Mouse (Mus musculus): ENCODE results near the gene Nnat. TPM values are rescaled to one million over a fixed set of nuclear protein-coding genes. Genes with fewer than 3 reads are reported as not detected.

The Nnat gene
- polyA plus RNA-seq, 1 experiment from 2014 or later = 171 TPM

DNA sequence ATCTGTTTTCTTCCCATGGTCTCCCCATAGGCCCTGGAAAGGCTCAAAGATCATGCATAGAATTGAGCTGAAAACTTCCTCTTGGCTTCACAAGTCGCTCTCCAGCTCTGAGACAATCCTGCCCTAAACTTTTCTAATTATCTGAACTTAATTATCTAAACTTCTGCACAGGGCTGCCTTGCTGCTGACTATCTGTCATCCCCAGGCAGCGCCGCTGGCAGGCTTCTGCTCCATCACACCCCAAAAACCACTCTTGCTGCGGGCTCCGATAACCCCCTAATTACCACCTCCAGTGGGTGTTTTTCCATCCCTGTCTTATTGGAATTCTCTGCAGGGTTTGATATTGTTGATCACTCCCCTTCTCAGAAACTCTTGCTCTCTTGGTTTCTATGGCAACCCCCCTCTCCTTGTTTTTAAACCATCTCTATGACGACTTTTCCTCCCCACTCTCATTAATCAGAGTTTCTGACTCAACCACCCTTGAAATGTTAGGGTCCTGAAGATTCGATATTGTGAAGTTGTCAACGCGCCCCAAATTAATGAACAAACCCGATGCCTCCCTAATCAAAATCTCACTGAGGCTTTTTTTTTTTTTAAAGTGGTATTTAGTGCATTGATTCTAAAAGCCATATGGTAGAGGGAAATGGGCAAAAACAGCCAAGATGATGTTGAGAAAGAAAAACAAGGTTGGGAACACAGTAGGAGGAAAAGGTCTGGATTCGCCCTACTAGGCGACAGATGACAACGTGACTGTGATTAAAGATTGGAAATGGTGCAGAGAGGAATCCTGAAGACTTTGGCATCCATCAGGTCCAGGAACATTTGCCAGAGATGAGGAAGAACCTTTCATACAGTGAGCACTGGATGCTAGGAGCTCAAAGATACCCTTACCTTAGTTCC is 29.6 kb upstream of the Nnat start:
- no peaks in the 10 kb centered on the region for H3K9me3 ChIP-seq (ENCODE audit: control insufficient read depth, low read length)
- DNase-seq (ENCODE audit: low spot score) = no peak
- ATAC-seq (replicated peaks; ENCODE audit: low FRiP score) = peak; percentile 39; the same call in 1 of the 2 replicates
- H3K27me3 ChIP-seq (replicated peaks; ENCODE audit: control insufficient read depth, insufficient read depth, low read length) = peaks cover 10% of the 10 kb centered on the region; the same call in 1 of the 2 replicates
- 58% methylated on average over 13 of the region's 13 CpGs for WGBS
- no peak overlapping the region for H3K4me2 ChIP-seq
- H3K4me1 ChIP-seq (replicated peaks; ENCODE audit: control insufficient read depth, insufficient read depth, low read length) = peaks cover 4% of the 10 kb centered on the region; the same call in 1 of the 2 replicates
- no peaks in the 10 kb centered on the region for H3K36me3 ChIP-seq (ENCODE audit: control insufficient read depth, insufficient read depth, low read length)
- no peak overlapping the region for H3K9ac ChIP-seq (ENCODE audit: low read depth, low read length)
- no peak overlapping the region for H3K27ac ChIP-seq (ENCODE audit: low read depth, low read length)
- no peak overlapping the region for H3K4me3 ChIP-seq (ENCODE audit: low read depth, low read length)

DNA sequence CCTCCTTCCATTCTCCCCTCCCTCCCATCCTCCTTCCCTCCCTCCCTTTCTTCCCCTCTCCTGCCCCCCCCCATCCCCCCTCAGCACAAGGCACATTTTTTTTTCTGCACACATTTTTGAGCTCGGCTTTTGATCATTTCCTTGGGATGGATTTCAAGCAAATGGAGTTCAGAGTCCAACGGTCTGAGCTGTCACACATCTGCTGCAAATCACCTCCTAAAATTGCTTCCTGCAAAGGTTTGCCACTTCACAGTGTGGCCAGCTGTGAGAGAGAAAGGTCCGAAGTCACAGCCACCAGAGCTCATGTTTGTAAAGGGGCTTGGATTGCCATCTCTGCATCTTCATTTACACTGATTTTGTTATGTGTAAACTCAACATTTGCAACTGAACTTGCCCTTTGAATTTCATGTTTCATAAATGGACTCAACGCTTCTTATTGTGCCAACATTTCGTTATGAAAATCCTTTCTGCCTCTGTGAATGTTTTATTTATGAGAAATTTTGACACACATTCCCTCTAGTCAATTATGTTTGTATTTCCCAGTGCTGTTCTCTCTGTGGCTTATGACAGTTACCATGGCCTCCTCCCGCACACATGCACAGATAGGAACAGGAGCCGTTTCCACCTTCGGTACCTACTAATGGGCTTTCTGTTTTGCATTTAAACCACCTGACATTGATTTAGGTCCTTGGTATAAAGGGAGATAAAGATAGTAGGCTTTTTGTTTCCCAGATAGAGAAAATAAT is 28.0 kb upstream of the Nnat start:
- peaks cover 4% of the 10 kb centered on the region; the same call in 1 of the 2 replicates for H3K4me1 ChIP-seq (replicated peaks; ENCODE audit: control insufficient read depth, insufficient read depth, low read length)
- WGBS = 53% methylated on average over 8 of the region's 8 CpGs
- no peaks in the 10 kb centered on the region for H3K36me3 ChIP-seq (ENCODE audit: control insufficient read depth, insufficient read depth, low read length)
- no peak overlapping the region for H3K4me2 ChIP-seq
- DNase-seq (ENCODE audit: low spot score) (no peak), ATAC-seq (replicated peaks; ENCODE audit: low FRiP score) (no peak)
- H3K9ac ChIP-seq (ENCODE audit: low read depth, low read length) = no peak overlapping the region
- no peak overlapping the region for H3K27ac ChIP-seq (ENCODE audit: low read depth, low read length)
- H3K4me3 ChIP-seq (ENCODE audit: low read depth, low read length) = no peak overlapping the region
- H3K27me3 ChIP-seq (replicated peaks; ENCODE audit: control insufficient read depth, insufficient read depth, low read length) = peaks cover 7% of the 10 kb centered on the region; the same call in 1 of the 2 replicates
- no peaks in the 10 kb centered on the region for H3K9me3 ChIP-seq (ENCODE audit: control insufficient read depth, low read length)

DNA sequence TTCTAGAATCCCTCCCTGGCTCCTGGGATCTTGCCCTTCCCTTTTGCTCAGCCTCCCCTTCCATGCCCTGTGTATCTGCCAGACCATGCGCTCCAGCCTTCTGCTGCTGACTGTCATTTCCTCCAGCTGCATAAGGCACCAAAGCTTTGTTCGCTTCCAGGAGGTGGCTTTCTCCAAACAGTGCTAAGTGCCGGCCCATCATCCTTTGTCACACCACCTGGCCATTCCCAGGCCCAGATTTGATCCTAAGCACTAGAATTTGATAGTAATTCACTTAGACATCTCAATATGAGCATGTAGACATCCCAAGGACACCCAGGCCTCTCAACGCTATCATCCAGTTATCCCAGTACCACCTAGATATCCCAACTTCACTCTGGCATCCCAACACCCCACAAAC is 25.7 kb upstream of the Nnat start:
- Histone ChIP-seq H3K4me1 (replicated peaks; ENCODE audit: control insufficient read depth, insufficient read depth, low read length) (peaks cover 4% of the 10 kb centered on the region; the same call in 1 of the 2 replicates), H3K9ac (ENCODE audit: low read depth, low read length) (no peak overlapping the region), H3K4me3 (ENCODE audit: low read depth, low read length) (no peak overlapping the region), H3K4me2 (no peak overlapping the region), H3K27me3 (replicated peaks; ENCODE audit: control insufficient read depth, insufficient read depth, low read length) (peaks cover 7% of the 10 kb centered on the region; the same call in 1 of the 2 replicates), H3K36me3 (ENCODE audit: control insufficient read depth, insufficient read depth, low read length) (no peaks in the 10 kb centered on the region), H3K27ac (ENCODE audit: low read depth, low read length) (no peak overlapping the region), H3K9me3 (ENCODE audit: control insufficient read depth, low read length) (no peaks in the 10 kb centered on the region)
- DNase-seq (ENCODE audit: low spot score) (no peak), ATAC-seq (replicated peaks; ENCODE audit: low FRiP score) (no peak)
- 64% methylated on average over 4 of the region's 4 CpGs for WGBS

DNA sequence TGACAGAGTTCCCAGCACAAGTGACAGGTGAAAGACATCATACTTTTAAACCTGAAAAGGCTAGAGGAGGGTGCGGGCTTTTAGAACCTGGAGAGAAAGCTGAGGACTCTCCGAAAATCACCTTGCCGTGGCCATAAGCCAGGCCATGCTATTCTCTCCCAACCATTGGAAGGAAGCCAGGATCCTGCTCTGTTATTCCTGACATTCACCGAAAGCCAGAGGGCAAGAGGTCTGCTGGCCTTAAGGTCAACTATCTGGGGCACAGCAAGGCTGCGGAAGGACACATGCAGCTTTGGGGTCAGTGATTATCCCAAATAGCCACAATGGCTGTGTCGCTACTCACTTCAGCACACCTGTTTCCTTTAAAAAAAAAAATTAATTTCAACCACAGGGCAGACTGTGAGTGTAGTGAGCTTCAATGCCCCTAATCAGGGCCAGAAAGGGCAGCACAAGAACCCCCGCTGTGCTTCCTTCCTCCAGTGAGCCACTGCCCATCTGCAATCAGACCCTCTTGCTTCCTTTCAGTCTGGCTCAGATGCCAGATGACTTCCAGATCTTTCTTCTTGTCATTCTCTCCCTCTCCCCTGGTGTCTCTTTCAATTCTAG is 23.3 kb upstream of the Nnat start:
- no peak overlapping the region for H3K4me3 ChIP-seq (ENCODE audit: low read depth, low read length)
- no peak overlapping the region for H3K9ac ChIP-seq (ENCODE audit: low read depth, low read length)
- peaks cover 10% of the 10 kb centered on the region for H3K4me1 ChIP-seq (replicated peaks; ENCODE audit: control insufficient read depth, insufficient read depth, low read length)
- H3K9me3 ChIP-seq (ENCODE audit: control insufficient read depth, low read length) = no peaks in the 10 kb centered on the region
- no peaks in the 10 kb centered on the region for H3K36me3 ChIP-seq (ENCODE audit: control insufficient read depth, insufficient read depth, low read length)
- H3K27me3 ChIP-seq (replicated peaks; ENCODE audit: control insufficient read depth, insufficient read depth, low read length) = 0 out of 2 replicates have a peak, but pooled peaks cover 5% of the 10 kb centered on the region
- H3K27ac ChIP-seq (ENCODE audit: low read depth, low read length) = no peak overlapping the region
- ATAC-seq (replicated peaks; ENCODE audit: low FRiP score) (no peak), DNase-seq (ENCODE audit: low spot score) (no peak)
- H3K4me2 ChIP-seq = no peak overlapping the region
- WGBS = 54% methylated on average over 7 of the region's 7 CpGs

DNA sequence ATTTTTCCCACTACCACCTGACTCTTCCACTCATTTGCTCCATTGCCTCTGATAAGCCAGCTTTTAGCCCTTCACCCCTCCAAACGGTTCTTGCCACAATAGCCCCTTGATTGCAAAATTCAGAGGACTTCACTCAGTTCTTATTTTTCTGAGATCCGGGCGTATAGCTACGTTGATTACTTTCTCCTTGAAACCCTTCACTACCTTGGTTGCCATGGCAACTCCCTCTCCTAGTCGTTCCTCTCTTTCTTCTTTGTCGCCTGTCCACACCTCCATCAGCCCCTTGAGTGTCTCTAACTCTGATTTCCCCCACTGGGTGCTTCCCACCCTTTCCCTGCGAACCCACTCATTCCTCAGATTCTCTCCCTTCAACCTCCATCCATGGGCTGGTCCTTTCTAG is 22.8 kb upstream of the Nnat start:
- Histone ChIP-seq H3K4me2 (no peak overlapping the region), H3K4me1 (replicated peaks; ENCODE audit: control insufficient read depth, insufficient read depth, low read length) (peaks cover 10% of the 10 kb centered on the region), H3K9ac (ENCODE audit: low read depth, low read length) (no peak overlapping the region), H3K27me3 (replicated peaks; ENCODE audit: control insufficient read depth, insufficient read depth, low read length) (0 out of 2 replicates have a peak, but pooled peaks cover 5% of the 10 kb centered on the region), H3K9me3 (ENCODE audit: control insufficient read depth, low read length) (no peaks in the 10 kb centered on the region), H3K4me3 (ENCODE audit: low read depth, low read length) (no peak overlapping the region), H3K27ac (ENCODE audit: low read depth, low read length) (no peak overlapping the region), H3K36me3 (ENCODE audit: control insufficient read depth, insufficient read depth, low read length) (no peaks in the 10 kb centered on the region)
- ATAC-seq (replicated peaks; ENCODE audit: low FRiP score) = no peak
- no peak for DNase-seq (ENCODE audit: low spot score)
- 47% methylated on average over 7 of the region's 7 CpGs for WGBS

DNA sequence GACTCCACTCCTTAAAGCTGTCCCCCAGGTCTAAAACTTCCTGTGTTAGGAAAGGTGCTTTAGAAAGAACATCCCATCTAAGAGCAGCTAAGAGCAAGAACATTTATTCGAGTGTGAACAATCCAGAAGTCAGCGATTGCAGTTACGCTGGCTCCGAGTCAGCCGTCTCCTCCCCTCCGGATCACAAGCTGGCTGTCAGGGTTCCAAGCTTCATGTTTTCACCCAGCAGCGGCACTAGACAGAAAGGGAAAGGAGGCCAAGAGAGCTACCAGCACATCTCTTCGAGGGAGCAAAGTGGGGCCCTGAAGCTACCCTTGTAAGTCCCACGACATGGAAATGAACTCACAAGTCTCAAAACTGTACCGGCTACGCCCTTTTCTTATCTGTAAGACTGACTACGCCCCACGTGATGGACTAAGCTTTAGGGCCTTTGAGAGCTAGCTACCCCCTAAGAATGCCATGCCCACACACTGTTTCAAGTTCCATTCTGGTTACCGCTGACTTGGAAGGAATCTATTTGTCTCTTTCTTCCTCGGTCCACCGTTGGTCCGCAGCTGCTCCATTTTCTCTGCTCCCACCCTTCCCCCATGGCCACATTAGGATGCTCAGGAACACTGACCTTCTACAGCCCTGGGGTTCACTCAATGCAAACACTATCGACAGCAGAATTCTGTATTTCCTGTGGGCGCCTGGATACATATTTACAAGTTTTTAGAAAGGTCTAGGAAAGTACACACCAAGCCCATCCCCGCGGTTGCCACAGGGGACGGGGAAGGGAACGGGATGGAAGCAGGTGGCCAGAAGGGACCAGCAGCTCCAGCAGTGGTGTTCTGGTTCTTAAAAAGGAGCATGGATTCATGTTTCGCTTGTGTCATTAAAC is 19.6 kb upstream of the Nnat start:
- no peak overlapping the region for H3K4me2 ChIP-seq
- no peak overlapping the region for H3K27ac ChIP-seq (ENCODE audit: low read depth, low read length)
- H3K4me1 ChIP-seq (replicated peaks; ENCODE audit: control insufficient read depth, insufficient read depth, low read length) = peaks cover 12% of the 10 kb centered on the region
- no peaks in the 10 kb centered on the region for H3K9me3 ChIP-seq (ENCODE audit: control insufficient read depth, low read length)
- WGBS = 66% methylated on average over 24 of the region's 24 CpGs
- H3K4me3 ChIP-seq (ENCODE audit: low read depth, low read length) = no peak overlapping the region
- DNase-seq (ENCODE audit: low spot score) (no peak), ATAC-seq (replicated peaks; ENCODE audit: low FRiP score) (no peak)
- H3K36me3 ChIP-seq (ENCODE audit: control insufficient read depth, insufficient read depth, low read length) = no peaks in the 10 kb centered on the region
- H3K9ac ChIP-seq (ENCODE audit: low read depth, low read length) = no peak overlapping the region
- H3K27me3 ChIP-seq (replicated peaks; ENCODE audit: control insufficient read depth, insufficient read depth, low read length) = no peaks in the 10 kb centered on the region

DNA sequence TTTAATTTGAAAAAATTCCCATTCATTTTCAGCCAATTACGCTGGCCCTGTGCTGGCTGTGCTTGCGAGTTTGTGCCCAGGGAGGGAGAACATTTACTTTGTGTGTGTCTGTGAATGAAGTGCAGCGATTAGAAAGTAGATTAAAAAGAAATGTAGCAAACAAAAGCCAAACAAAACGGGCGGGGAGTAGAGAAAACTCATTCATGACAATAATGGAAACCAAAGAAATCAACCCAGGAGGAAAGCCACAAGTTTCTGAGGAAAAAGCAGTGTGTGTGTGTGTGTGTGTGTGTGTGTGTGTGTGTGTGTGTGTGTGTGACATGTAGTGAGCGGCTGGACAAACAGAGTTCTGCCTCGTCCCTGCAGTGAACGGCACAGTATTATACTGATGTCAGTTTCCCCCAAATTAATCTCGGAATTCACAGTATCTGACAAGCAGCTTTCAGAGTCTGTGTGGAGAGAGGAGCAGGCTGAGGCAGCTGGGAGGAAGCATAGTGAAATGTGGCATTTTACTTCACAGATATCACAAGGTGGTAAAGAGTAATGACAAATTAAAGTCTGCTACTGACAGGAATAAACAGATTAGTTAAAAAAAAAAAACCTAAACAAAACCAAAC is 18.8 kb upstream of the Nnat start:
- Histone ChIP-seq H3K9me3 (ENCODE audit: control insufficient read depth, low read length) (no peaks in the 10 kb centered on the region), H3K27me3 (replicated peaks; ENCODE audit: control insufficient read depth, insufficient read depth, low read length) (no peaks in the 10 kb centered on the region), H3K4me1 (replicated peaks; ENCODE audit: control insufficient read depth, insufficient read depth, low read length) (peaks cover 12% of the 10 kb centered on the region), H3K27ac (ENCODE audit: low read depth, low read length) (no peak overlapping the region), H3K36me3 (ENCODE audit: control insufficient read depth, insufficient read depth, low read length) (no peaks in the 10 kb centered on the region), H3K9ac (ENCODE audit: low read depth, low read length) (no peak overlapping the region), H3K4me2 (no peak overlapping the region), H3K4me3 (ENCODE audit: low read depth, low read length) (no peak overlapping the region)
- ATAC-seq (replicated peaks; ENCODE audit: low FRiP score) = no peak
- 68% methylated on average over 9 of the region's 9 CpGs for WGBS
- DNase-seq (ENCODE audit: low spot score) = no peak

All from liver, embryonic 11.5 days (tissue).